Mouse (Mus musculus): Measurements from ENCODE around the gene Spc24. TPM values are rescaled to one million over a fixed set of nuclear protein-coding genes. Genes with fewer than 3 reads are reported as not detected.
A peak's percentile ranks its signal among the peaks of the same experiment; 100 is the strongest.

The Spc24 gene
- polyA plus RNA-seq, 1 experiment from 2014 or later = 170 TPM

DNA sequence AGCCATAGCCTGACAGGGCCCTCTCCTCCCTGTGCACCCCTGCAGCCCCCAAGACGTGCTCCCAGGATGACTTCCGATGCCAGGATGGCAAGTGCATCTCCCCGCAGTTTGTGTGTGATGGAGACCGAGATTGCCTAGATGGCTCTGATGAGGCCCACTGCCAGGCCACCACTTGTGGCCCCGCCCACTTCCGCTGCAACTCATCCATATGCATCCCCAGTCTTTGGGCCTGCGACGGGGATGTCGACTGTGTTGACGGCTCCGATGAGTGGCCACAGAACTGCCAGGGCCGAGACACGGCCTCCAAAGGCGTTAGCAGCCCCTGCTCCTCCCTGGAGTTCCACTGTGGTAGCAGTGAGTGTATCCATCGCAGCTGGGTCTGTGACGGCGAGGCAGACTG, 26.7 kb downstream of the Spc24 start:
- H3K4me3 ChIP-seq (ENCODE audit: low read depth, low read length) = no peak overlapping the region
- no peak overlapping the region for H3K4me2 ChIP-seq
- H3K4me1 ChIP-seq (replicated peaks; ENCODE audit: control insufficient read depth, insufficient read depth, low read length) = peaks cover 11% of the 10 kb centered on the region
- no peak for DNase-seq (ENCODE audit: low spot score)
- H3K9ac ChIP-seq (ENCODE audit: low read depth, low read length) = no peak overlapping the region
- no peaks in the 10 kb centered on the region for H3K9me3 ChIP-seq (ENCODE audit: control insufficient read depth, low read length)
- 94% methylated on average over 17 of the region's 17 CpGs for WGBS
- H3K36me3 ChIP-seq (ENCODE audit: control insufficient read depth, insufficient read depth, low read length) = peaks cover 83% of the 10 kb centered on the region
- no peaks in the 10 kb centered on the region for H3K27me3 ChIP-seq (replicated peaks; ENCODE audit: control insufficient read depth, insufficient read depth, low read length)
- no peak overlapping the region for H3K27ac ChIP-seq (ENCODE audit: low read depth, low read length)
- no peak for ATAC-seq (replicated peaks; ENCODE audit: low FRiP score)

DNA sequence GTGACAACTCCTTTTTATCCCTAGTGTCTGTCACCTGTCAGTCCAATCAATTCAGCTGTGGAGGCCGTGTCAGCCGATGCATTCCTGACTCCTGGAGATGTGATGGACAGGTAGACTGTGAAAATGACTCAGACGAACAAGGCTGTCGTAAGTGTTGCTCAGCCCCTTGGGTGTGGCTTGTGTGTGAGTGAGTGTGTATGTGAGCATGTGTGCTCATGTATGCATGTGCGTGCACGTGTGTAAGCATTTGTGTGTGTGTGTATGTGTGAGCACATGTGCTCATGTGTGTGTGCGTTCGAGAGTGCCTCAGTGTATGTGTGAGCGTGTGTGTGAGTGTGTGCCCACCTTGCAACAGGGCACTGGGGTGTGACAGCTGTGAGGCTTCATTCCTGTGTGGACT, 27.8 kb downstream of the Spc24 start:
- ATAC-seq (replicated peaks; ENCODE audit: low FRiP score) (no peak), DNase-seq (ENCODE audit: low spot score) (no peak)
- peaks cover 71% of the 10 kb centered on the region for H3K36me3 ChIP-seq (ENCODE audit: control insufficient read depth, insufficient read depth, low read length)
- H3K4me3 ChIP-seq (ENCODE audit: low read depth, low read length) = no peak overlapping the region
- no peaks in the 10 kb centered on the region for H3K9me3 ChIP-seq (ENCODE audit: control insufficient read depth, low read length)
- H3K4me1 ChIP-seq (replicated peaks; ENCODE audit: control insufficient read depth, insufficient read depth, low read length) = peaks cover 14% of the 10 kb centered on the region
- no peak overlapping the region for H3K9ac ChIP-seq (ENCODE audit: low read depth, low read length)
- H3K4me2 ChIP-seq = no peak overlapping the region
- H3K27ac ChIP-seq (ENCODE audit: low read depth, low read length) = no peak overlapping the region
- WGBS = 93% methylated on average over 9 of the region's 9 CpGs
- H3K27me3 ChIP-seq (replicated peaks; ENCODE audit: control insufficient read depth, insufficient read depth, low read length) = no peaks in the 10 kb centered on the region

DNA sequence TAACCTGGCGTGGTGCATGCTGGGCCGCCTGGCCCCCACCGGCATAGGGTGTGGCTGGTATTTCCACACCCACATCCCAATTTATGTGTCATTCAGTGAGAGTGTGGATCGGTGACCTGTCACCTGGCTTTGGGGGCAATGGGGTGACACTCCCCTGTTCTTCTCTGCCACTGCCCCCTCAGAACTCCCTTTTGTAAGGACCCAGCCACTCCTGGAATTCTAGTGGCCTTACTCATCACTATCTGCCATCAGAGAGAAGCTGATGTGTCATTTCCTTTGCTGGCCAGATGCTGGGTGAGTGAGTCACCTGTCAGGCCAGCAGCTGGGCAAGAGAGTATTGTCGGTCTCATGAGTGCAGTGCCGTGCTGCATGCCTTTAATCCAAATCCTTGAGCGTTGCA, 30.8 kb downstream of the Spc24 start:
- H3K4me1 ChIP-seq (replicated peaks; ENCODE audit: control insufficient read depth, insufficient read depth, low read length) = peaks cover 33% of the 10 kb centered on the region
- H3K4me2 ChIP-seq = no peak overlapping the region
- no peak overlapping the region for H3K27ac ChIP-seq (ENCODE audit: low read depth, low read length)
- no peaks in the 10 kb centered on the region for H3K9me3 ChIP-seq (ENCODE audit: control insufficient read depth, low read length)
- no peak for ATAC-seq (replicated peaks; ENCODE audit: low FRiP score)
- H3K9ac ChIP-seq (ENCODE audit: low read depth, low read length) = no peak overlapping the region
- WGBS = 69% methylated on average over 7 of the region's 7 CpGs
- H3K4me3 ChIP-seq (ENCODE audit: low read depth, low read length) = no peak overlapping the region
- H3K27me3 ChIP-seq (replicated peaks; ENCODE audit: control insufficient read depth, insufficient read depth, low read length) = no peaks in the 10 kb centered on the region
- DNase-seq (ENCODE audit: low spot score) = no peak
- peaks cover 43% of the 10 kb centered on the region for H3K36me3 ChIP-seq (ENCODE audit: control insufficient read depth, insufficient read depth, low read length)

DNA sequence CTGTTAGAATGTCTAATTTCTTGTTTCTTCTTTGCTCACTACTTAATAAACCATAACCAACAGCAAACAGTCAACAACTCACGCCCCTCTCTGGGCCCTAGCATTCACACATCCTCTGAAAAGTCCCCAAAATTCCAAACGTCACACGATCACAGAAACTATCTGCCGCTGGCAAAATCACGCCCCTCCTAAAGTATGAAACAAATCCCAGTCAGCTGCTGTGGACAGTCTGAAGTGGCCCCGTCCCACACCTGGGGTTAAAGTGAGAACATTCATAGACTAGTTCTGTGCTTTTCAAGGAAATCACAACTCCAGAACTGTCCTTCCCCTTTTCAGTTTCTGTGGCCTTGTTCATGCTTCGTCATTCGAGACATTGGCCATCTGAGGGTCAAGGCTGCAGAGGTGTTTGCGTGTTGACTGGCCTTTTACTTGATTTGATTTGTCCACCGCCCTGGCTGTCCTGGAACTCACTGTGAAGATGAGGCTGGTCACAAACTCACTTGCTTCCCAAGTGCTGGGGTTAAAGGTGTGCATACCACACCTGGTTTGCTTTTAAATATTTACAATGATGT, 31.8 kb downstream of the Spc24 start:
- Histone ChIP-seq H3K9me3 (ENCODE audit: control insufficient read depth, low read length) (no peaks in the 10 kb centered on the region), H3K4me1 (replicated peaks; ENCODE audit: control insufficient read depth, insufficient read depth, low read length) (peaks cover 33% of the 10 kb centered on the region), H3K27ac (ENCODE audit: low read depth, low read length) (no peak overlapping the region), H3K36me3 (ENCODE audit: control insufficient read depth, insufficient read depth, low read length) (peaks cover 34% of the 10 kb centered on the region), H3K4me3 (ENCODE audit: low read depth, low read length) (no peak overlapping the region), H3K27me3 (replicated peaks; ENCODE audit: control insufficient read depth, insufficient read depth, low read length) (no peaks in the 10 kb centered on the region), H3K9ac (ENCODE audit: low read depth, low read length) (no peak overlapping the region), H3K4me2 (no peak overlapping the region)
- ATAC-seq (replicated peaks; ENCODE audit: low FRiP score) (no peak), DNase-seq (ENCODE audit: low spot score) (no peak)
- WGBS = 79% methylated on average over 10 of the region's 10 CpGs

DNA sequence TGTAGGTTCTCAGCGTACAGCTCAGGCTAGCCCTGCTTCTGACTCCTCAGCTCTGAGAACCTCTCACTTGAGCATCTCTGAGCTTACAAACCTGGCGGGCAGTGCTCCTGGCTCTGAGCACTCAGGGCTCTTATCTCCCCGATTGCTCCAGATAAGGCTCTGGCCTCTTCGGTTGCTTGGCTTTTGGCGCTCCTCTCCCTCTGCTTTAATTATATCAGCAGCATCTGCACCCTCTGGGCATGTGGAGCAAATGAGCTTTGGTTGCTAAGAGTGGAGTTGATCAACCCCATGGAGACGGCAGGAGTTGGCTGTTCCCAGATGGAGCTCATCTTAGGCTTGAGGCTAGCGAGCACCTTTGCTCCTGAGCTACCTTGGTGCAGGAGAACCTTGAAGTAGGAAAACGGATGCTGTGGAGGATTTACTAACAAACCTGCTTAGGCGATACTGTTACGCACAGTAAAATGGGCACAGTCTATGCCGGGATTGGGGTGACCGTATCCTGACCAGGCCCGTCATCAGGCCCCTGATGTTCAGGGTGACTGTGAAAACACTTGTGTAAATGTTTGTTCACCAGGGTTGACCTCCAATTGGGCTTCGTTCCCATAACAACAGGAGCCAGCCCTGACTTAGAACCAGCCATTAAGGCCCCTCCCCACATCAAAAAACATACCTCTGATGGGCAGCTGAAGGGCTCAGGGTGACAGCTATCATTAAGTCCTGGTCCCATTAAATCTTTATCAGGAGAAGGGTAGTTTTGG, 33.7 kb downstream of the Spc24 start:
- no peak for ATAC-seq (replicated peaks; ENCODE audit: low FRiP score)
- no peak for DNase-seq (ENCODE audit: low spot score)
- peak overlapping the region; percentile 76; the same call in 1 of the 2 replicates for H3K27ac ChIP-seq (ENCODE audit: low read depth, low read length)
- H3K4me3 ChIP-seq (ENCODE audit: low read depth, low read length) = peak overlapping the region; percentile 65
- H3K9me3 ChIP-seq (ENCODE audit: control insufficient read depth, low read length) = no peaks in the 10 kb centered on the region
- peaks cover 39% of the 10 kb centered on the region for H3K4me1 ChIP-seq (replicated peaks; ENCODE audit: control insufficient read depth, insufficient read depth, low read length)
- no peaks in the 10 kb centered on the region for H3K27me3 ChIP-seq (replicated peaks; ENCODE audit: control insufficient read depth, insufficient read depth, low read length)
- peak overlapping the region; percentile 80 for H3K4me2 ChIP-seq
- H3K9ac ChIP-seq (ENCODE audit: low read depth, low read length) = peak overlapping the region; percentile 58
- peaks cover 15% of the 10 kb centered on the region for H3K36me3 ChIP-seq (ENCODE audit: control insufficient read depth, insufficient read depth, low read length)
- 60% methylated on average over 14 of the region's 14 CpGs for WGBS

DNA sequence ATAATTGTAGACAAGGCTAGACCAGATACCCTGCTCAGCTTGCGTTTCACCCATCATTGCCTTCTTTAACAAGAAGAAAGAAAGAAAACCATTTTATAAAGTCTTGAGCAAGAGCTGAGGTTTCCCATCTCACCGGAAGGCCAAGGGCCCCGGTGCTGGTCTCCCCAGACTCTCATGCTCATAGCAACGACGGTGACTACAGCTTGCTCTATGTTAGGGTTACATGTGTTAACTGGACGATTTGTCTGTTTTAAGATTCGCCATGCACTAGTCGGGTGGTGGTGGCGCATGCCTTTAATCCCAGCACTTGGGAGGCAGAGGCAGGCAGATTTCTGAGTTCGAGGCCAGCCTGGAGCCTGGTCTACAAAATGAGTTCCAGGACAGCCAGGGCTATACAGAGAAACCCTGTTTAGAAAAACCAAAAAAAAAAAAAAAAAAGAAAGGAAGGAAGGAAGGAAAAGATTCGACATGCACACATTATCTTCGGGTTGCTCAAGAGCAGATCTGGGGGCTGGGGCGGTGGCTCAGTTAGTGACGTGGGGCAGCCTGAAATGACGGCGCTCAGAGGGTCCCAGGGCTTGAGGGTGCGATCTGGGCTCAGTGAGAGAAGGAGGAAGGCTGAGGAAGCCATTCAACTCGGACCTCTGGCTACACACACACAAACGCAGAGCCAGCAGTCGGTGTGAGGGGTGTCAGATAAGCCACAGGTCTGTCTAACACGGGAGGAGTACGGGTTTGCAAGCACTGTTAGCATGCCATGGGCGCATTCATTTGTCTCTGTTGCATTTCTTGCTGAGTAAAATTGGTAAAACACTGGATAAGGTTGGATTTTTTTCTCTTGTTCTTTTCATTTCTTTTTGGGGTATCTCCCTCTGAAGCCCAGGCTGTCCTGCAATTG, 34.6 kb downstream of the Spc24 start:
- ATAC-seq (replicated peaks; ENCODE audit: low FRiP score) = no peak
- H3K4me3 ChIP-seq (ENCODE audit: low read depth, low read length) = peak overlapping the region; percentile 65
- peak overlapping the region; percentile 76 for H3K27ac ChIP-seq (ENCODE audit: low read depth, low read length)
- DNase-seq (ENCODE audit: low spot score) = no peak
- peaks cover 10% of the 10 kb centered on the region for H3K36me3 ChIP-seq (ENCODE audit: control insufficient read depth, insufficient read depth, low read length)
- WGBS = 45% methylated on average over 23 of the region's 23 CpGs
- H3K4me2 ChIP-seq = peak overlapping the region; percentile 80
- peaks cover 39% of the 10 kb centered on the region for H3K4me1 ChIP-seq (replicated peaks; ENCODE audit: control insufficient read depth, insufficient read depth, low read length)
- no peaks in the 10 kb centered on the region for H3K9me3 ChIP-seq (ENCODE audit: control insufficient read depth, low read length)
- H3K9ac ChIP-seq (ENCODE audit: low read depth, low read length) = peak overlapping the region; percentile 58
- H3K27me3 ChIP-seq (replicated peaks; ENCODE audit: control insufficient read depth, insufficient read depth, low read length) = no peaks in the 10 kb centered on the region

DNA sequence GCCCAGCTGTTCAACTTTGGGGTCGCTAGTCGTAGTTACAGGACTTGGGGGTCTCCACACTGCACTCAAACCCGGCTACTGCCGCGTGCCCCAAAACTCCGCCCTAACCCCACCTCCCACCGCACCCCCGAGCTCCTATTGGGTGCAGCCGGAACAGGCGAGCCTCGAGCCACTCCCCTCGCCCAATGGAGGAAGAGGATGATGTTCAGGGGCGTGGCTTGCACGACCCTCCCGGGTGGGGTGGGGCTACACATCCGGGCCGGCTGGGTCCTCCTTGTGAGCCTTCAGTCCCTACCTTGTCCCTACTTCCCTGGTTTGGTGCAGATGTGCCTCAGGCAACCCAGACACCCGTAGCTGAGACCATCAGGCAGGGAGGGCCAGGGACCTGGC, 36.0 kb downstream of the Spc24 start:
- peak; percentile 96 for DNase-seq (ENCODE audit: low spot score)
- Histone ChIP-seq H3K27ac (ENCODE audit: low read depth, low read length) (peak overlapping the region; percentile 89), H3K9ac (ENCODE audit: low read depth, low read length) (peak overlapping the region; percentile 81), H3K9me3 (ENCODE audit: control insufficient read depth, low read length) (no peaks in the 10 kb centered on the region), H3K27me3 (replicated peaks; ENCODE audit: control insufficient read depth, insufficient read depth, low read length) (no peaks in the 10 kb centered on the region), H3K4me1 (replicated peaks; ENCODE audit: control insufficient read depth, insufficient read depth, low read length) (peaks cover 37% of the 10 kb centered on the region), H3K36me3 (ENCODE audit: control insufficient read depth, insufficient read depth, low read length) (peaks cover 5% of the 10 kb centered on the region), H3K4me2 (peak overlapping the region; percentile 80), H3K4me3 (ENCODE audit: low read depth, low read length) (peak overlapping the region; percentile 65)
- ATAC-seq (replicated peaks; ENCODE audit: low FRiP score) = peak; percentile 89
- WGBS = 0% methylated on average over 18 of the region's 18 CpGs

DNA sequence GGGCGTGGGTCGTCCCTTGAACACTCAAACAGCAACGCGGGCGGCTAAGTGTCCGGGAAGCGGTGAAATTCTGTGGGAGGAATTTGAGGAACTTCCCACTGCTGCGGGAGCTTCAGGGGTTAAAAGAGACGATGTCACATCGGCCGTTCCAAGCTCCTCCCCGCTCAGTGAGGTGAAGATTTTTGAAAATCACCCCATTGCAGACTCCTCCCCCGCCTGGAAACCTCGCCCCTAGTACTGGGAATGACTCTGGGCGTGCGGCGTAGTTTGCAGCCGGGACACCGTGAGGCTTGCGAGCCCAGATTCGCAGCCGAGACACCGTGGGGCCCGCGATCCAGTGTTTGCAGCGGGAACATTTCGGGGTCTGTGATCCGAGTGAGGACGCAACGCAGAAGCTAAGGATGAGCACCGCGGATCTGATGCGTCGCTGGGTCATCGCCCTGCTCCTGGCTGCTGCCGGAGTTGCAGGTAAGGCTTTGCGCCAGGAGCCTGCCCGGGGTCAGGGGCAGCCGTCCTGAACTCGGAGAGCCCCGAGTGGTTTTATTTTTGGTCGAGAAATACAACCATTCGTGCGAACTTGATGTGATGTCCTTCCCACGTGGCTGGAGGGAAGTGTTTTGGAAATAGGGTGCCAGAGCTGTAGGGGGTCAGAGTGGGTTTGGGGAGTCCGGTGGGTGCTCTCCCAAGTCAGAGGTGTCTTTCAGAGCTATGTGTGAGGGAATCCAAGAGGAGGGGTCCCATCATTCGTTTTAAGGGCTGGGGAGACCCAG, 36.5 kb downstream of the Spc24 start, which contains the start of gene Ldlr:
Gene Ldlr, plus strand, starts transcription at position 107 of the 770 bp plus-strand sequence.
- no peaks in the 10 kb centered on the region for H3K9me3 ChIP-seq (ENCODE audit: control insufficient read depth, low read length)
- ATAC-seq (replicated peaks; ENCODE audit: low FRiP score) (peak; percentile 84), DNase-seq (ENCODE audit: low spot score) (peak; percentile 88)
- H3K27ac ChIP-seq (ENCODE audit: low read depth, low read length) = peak within 1 kb of the TSS; percentile 89
- peak within 1 kb of the TSS; percentile 81 for H3K9ac ChIP-seq (ENCODE audit: low read depth, low read length)
- peak within 1 kb of the TSS; percentile 80 for H3K4me2 ChIP-seq
- H3K36me3 ChIP-seq (ENCODE audit: control insufficient read depth, insufficient read depth, low read length) = peaks cover under 1% of the 10 kb centered on the region
- H3K4me3 ChIP-seq (ENCODE audit: low read depth, low read length) = peak within 1 kb of the TSS; percentile 65
- H3K4me1 ChIP-seq (replicated peaks; ENCODE audit: control insufficient read depth, insufficient read depth, low read length) = peaks cover 36% of the 10 kb centered on the region
- no peaks in the 10 kb centered on the region for H3K27me3 ChIP-seq (replicated peaks; ENCODE audit: control insufficient read depth, insufficient read depth, low read length)
- under 1% methylated on average over 47 of the region's 47 CpGs for WGBS
